Mouse (Mus musculus): ENCODE results near the gene Samd14.
"Not testable (repeated sequence)": the region's sequence is repeated elsewhere in the genome, so short reads cannot be mapped to it uniquely, and the experiment has no call there.

The Samd14 gene

DNA sequence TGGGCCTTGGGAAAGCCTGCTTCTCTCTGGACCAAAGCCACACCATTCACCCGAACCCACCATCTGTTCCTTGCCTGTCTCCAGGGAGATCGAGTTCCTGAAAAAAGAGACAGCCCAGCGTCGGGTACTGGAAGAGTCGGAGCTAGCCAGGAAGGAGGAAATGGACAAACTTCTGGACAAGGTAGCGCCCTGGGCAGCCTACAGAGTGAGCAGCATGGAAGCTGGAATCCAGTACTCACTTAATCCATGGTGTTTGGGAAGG is 4.8 kb upstream of the Samd14 start:
- no peak for DNase-seq (ENCODE audit: low read depth, low spot score)

DNA sequence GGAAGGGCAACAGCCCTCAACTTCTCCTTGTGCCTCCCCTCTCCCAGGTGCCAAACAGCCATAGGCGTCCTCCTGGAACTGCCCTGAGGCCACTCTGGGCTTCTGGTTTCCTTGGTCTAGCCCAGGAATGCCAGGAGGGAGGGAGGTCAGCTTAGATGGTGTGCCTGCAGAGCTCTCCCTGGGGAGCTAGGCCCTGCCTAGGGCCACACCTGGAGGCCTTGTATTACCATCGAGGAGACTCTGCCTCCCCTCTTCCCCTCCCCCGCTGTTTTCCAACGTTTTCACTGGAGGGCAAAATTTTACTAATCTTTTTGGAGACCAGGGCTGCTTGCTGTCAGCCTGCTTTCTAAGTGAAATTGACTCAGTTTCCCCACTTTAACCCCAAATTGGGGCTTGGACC is 3.6 kb upstream of the Samd14 start:
- no peak for DNase-seq (ENCODE audit: low read depth, low spot score)

DNA sequence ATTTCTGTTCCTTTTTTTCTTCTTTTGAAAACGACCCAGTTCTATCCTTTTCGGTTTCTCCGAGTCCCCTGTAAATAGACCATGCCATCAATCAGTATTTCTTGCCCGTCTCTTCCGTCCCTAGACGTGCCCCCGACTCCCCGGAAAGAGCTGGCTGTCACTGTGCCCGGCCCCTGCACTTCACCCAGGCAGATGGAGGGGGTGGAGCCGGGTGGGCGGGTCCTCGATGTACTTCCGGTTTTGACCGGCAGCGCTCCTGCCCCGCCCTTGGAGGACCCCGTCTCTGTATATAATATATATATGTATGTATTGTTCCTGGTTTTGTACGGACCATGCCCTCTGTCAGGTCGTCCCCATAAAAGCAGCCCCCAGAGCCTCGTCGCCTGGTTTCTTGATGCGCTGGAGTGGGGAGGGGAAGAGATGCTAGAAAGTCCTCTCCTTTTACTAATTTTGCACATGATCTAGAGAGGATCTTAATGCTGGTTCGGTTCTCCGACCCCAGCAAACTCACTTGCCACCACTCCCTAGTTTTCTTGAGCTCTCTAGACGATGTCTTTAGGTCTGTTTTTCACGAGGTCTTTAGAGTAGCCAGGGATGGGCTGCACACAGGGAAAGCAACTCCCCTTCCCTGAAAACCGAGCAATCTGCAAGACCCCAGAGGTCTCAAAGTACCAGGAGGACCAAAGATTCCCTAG is 3.0 kb upstream of the Samd14 start:
- no peak for DNase-seq (ENCODE audit: low read depth, low spot score)

DNA sequence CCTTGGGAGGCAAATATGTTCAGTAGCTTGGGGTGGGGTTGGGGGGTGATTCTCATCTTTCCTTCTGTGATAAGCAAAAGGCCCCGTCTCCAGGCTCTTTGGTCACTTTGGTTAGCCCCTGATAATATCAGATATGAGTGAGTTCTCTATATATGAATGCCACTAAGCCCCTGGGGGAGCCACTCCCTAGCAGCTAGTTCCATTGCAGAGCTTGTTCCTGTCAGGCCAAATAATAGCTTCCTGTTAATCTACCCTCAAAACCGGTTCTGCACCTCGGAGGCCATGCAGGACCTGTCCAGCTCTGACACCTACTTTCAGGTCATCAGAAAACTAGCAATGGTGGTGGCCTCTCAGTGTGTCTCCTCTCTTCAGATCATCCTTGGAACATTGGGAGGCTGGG is 2.3 kb upstream of the Samd14 start:
- DNase-seq (ENCODE audit: low read depth, low spot score) = no peak

DNA sequence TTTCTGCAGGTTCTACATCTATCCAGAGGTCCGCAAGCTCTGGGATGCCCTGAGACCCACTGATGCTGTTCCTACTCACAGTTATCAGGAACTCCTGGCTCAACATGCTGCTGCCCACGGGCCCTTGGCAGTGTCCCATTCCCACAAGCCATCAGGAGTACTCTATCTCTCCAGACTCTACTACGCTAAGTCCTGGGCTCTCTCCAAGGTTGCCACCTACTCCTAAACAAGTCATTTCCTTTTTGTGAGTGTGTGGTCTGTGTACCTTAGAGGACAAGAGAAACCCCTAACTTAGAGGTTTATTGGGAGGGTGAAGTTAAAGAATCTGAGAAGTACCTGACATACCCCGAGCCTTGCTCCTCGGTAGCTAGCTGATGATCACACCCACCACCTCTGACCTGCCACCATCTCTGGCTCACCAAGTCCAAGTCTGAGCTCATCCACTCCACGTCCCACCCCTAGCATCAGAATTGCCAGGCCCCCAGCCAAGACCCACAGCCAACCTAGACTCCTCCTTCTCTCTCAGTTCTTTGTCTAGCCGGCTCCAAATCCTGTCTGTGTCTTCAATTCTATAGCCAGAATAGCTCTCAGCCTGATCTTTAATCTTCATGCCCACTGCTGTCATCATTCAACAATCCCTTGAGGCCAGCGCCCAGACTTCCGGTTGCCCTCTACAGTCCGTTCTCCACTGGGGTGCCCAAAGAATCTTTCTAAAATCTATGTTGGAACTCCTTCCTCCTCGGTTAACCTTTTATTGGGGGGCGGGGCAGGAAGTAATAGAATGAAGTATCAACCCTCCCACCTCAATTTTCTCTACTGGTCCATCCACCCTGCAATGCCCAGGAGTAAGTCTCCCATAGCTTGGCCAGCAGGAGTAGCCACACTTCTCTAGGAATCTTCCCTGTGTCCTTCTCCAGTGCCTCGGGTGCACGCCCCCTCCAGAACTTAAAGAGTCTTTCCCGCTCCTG is 734 bp upstream of the Samd14 start:
- peak; percentile 86 for DNase-seq (ENCODE audit: low read depth, low spot score)

DNA sequence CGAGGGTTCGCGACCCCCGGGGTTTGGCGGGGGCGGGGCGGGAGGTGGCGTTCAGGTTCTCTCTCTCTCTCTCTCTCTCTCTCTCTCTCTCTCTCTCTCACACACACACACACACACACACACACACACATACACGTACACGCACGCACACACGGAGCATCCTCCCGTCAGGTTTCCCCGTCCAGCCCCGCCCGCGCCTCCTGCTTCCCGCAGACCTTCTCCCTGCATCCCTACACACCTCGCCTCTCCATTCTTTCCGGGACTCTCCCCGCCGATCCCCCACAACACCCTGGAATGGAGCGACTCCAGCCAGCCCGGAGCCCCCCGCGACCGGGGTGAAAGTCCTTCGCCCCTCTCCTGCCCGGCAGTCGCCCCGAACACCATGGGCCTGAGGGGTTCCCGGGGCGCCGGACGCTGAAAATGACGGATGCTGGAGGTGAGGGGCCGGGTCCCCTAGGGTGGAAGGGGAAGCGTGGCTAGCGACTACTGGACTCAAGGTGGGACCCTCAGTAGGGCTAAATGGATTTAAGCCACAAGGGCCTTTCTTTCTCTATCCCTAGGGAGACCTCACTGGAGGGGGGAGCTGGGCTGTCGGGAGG is 561 bp downstream of the Samd14 start:
- DNase-seq (ENCODE audit: low read depth, low spot score) = no peak

DNA sequence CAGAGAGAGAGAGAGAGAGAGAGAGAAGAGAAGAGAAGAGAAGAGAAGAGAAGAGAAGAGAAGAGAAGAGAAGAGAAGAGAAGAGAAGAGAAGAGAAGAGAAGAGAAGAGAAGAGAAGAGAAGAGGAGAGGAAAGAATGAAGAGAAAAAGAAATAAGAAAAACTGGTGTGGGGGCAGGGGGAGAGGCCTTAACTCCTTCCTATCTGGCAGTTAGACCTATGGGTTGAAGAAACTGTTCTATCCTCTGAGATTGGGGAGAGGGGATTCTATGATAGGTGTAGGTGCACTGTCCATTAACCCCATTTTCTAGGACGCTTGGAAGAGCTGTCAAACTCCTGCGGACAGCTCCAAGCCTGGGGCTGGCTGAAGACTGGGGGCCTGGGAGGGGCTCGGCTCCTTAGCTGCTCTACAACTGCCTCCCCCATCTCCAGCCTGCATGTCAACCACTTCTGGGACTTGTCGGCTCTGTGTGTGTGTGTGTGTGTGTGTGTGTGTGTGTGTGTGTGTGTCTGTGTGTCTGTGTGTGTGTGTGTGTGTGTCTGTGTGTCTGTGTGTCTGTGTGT is 1.2 kb downstream of the Samd14 start:
- DNase-seq (ENCODE audit: low read depth, low spot score) = not testable (repeated sequence)

DNA sequence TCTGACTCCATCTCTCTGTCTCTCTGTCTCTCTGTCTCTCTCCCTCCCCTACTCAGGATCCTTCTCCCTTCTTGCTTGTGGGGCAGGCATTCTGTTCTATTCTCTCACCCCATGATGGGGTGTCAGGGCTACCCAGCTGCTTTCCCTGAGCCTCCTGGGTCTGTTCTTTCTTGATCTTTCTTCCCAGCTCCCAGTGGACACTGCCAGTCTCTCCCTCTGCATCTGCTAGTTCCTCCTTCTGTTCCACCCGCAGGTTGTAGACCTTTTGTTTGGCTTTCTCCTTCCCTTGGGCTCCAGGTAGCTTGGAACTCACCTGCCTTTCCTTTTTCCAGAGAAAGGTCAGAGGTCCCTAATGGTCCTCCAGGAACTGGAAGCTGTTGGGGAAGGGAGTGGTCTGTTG is 1.7 kb downstream of the Samd14 start:
- DNase-seq (ENCODE audit: low read depth, low spot score) = no peak

DNA sequence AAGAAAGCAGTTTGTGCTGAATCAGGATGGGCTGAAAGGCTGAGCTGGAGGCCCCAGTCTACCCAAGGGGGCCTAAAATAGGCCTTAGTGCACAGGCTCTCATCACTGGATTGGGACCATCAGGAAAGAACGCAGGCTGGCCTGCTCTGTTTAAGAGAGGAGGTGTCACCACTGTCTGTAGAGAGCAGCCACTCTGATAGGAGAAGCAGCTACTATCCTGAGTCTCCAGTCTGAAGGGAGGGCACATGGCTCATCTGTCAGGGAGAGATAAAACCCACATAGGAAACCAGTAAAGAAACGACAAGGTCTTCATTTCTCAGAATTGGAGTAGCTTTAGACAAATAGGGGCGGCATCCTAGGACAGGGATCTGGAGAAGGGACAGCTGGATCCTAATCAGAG is 2.4 kb downstream of the Samd14 start:
- DNase-seq (ENCODE audit: low read depth, low spot score) = no peak

DNA sequence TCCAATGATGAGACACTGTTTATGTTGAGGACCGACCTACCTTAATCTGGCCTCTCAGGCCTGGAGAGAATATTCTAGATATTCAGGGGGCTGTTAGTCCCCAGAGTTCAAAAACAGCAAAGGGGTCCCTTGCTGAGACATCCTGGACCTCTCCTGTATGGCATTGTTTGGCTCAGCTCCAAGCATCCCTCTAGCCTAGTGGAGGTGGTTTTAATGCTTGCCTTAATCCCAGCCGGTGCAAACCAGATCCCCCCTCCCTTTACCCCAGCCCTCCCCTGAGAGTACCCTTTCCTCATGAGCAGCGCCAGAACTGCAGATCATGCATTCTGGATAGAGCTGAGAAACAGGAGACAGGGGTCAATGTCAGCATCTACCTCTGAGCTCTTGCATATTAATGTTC is 2.8 kb downstream of the Samd14 start:
- no peak for DNase-seq (ENCODE audit: low read depth, low spot score)

DNA sequence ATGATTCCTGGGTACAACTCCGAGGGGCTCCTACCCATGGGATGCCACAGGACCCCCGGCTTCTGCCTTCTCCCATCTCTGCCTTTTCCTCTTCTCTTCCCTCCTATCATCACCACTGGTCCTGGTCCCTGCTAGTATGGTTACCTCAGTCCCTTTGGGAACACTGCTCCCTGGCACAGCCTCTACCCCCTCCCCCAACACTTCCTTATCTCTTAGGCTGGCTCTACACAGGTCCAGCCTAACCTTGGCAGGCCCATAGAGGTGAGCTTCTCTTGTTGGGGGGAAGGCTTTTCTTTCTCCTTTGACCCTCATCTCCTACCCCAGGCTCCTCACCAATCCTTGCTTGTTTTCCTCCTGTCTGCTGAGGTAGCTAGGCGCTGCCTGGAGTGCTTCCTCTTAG is 5.8 kb downstream of the Samd14 start:
- DNase-seq (ENCODE audit: low read depth, low spot score) = no peak

DNA sequence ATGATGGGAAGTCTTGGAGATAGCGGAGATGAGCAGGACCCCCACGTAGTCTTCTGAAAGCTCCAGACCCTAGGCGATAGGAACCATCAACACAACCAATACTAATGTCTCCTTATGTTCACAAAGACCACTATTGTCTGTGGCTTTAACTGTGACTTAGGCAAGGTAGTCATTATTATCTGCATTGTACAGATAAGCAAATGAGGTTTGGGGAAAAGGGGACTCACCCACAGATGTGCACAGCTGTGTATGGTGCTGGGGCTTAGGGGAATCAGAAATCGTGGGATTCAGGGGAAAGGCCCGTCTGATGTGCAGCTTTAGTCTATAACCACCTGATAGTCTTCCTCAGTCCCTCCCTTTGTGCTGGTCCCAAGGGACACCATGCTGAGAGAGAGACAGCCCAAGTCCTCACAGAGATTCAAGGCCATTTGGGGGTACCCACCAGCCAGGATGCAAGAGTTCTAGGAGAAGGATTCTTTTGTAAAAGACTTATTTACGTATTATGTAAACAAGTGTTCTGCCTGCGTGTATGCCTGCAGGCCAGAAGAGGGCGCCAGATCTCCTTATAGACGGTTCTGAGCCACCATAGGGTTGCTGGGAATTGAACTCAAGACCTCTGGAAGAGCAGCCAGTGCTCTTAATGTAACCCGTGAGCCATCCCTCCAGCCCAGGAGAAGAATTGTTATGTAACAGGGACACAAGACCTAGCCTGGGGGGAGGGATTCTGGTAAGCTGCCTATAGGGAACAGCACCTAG is 12.7 kb downstream of the Samd14 start:
- DNase-seq (ENCODE audit: low read depth, low spot score) = no peak

DNA sequence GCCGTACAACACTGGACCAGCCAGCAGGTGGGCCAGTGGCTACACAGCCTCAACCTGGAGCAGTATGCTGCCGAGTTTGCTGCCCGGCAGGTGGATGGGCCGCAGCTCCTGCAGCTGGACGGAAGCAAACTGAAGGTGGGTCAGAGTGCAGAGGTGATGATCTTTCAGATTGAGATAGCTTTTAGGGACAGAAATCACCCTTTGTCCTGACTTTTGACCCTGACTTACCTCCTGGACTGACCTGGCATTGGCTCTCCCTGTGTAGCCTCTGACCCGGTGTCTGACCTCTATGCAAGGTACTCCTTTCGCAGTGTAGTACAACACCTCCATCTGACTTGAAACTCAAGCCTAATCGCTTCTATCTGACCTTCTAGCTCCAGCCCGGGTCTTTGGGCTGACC is 13.8 kb downstream of the Samd14 start:
- no peak for DNase-seq (ENCODE audit: low read depth, low spot score)

DNA sequence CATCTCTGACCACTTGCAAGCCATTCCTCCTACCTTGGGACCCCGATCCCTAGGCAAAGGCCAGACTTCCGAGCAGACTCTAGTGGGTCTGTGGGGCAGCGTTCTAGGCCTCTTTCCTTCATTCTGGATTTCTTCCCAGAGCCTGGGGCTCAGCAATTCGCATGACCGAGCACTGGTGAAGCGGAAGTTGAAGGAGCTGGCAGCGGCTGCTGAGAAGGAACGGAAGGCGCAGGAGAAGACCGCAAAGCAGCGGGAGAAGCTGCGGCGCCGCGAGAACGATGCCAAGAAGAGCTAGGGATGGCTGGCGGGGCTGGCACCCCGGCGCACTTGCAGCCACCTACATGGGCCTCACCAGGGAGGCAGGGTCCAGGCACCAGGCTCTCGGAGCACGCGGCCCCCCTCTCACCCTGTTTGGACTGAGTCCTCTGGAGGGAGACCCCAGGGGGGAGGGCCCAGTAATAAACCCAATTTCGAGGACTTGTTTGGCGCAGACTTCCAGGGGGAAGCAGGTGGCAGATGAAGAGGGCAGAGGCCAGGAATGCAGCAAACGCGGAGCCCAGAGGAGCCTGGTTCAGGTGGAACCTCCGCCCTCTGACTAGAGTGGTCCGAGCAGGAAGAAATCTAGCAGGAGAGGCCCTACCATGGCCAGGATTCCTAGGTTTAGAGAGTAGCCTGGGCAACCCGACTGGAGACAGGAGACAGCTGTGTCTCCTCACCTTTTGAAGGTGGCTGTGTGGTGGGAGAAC is 14.9 kb downstream of the Samd14 start:
- DNase-seq (ENCODE audit: low read depth, low spot score) = no peak

DNA sequence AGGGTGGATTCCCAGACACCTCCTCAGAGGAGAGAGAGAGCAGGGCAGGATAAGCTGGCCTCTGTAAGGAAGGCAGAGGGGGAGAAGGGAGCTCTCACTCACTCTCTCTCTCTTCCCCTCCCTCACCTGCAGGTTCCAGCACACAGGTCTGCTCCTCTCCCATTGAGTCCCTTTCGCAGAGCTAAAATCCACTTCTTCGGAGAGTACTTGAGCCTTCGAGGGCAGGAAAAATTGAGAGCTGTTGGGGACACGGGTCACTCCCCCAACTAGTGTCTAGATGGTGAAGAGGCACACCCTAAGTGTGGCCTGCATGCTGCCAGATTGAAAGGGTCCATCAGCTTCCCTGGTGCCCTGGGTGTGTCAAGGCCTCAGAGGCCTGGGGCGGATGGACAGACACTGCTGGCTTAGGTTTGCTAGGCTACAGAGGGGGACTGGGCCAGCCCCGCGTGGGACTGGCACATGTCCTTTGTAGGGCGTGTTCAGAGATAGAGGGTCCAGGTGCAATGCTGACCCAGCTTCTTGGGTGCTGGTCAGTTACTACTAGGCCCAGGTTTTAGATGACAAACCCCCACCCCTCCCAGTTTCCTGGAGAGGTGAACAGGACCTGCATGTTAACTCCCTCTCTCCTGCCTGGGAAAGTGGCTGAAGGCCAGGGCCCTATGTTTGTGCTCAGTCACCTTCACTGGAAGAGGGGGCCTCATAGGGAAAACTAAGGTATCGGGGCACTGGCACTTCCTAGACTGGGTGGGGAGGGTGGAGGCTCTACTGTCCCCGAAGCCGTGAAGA is 15.7 kb downstream of the Samd14 start:
- DNase-seq (ENCODE audit: low read depth, low spot score) = no peak

DNA sequence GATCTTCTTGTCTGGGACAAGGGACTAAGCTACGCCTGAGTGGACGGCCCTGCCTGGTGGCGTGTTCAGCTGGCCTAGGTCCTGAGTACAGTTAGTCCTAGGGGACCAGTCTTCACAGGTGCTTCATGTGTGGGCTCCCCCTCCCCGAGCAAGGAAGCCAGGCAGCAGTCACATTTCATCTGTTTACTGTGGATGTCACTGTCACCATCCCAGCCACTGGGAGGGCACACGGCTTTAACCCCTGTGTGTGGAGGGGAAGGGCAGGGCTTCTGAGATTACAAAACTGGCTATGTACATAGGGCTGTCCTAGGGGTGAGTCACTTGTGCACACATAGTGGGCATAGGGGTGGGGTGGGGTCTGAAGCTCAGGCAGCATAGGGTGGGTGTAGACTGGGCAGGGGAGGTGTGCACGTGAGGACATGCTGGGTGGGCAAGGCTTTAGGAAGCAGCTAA is 16.4 kb downstream of the Samd14 start:
- DNase-seq (ENCODE audit: low read depth, low spot score) = no peak

DNA sequence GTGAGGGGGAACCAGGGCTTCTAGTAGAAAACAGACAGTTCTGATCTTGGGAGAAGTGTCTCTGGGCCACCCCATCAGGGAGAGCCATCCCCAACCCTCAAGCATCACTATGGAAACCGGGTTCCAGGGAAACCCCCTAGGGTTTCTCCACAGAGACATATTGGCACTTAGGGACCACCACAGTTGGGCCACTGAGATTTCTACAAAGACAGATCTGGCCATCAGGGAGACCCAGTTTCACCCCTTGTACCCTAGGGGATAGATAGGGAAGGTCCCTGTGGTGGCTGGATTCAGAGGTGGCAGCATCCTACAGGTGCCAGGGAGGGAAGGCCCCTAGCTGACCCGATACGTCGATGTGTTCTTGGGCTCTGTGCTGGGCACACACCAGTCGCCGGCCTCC is 17.2 kb downstream of the Samd14 start:
- DNase-seq (ENCODE audit: low read depth, low spot score) = no peak

DNA sequence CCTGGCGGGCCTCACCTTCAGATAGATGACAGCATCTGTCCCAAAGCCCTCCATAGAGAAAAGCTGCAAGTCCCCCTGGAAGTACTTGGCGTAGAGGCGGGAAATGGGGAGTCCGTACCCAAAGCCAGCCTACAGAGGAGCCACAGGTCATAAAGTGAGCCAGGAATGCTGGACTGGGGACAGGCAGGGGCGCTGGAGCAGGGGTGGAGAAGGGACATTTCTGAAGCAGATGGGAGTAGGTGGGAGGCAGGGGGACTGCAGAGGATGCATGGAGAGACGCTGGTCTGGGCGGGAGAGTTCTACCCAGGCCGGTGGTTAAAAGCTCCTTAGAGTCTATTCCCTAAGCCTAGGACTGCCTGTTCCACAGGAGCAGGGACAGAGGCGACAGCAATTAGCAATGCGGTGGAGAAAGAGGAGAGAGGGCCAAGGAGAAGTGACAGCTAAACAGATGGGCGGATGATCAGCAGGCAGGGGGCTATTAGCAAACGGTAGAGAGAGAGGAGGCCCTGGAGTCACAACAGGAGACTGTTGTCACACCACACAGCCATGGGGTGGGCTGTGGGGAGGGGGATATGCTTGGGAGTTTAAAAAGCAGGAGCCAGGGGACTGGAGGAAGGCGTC is 18.3 kb downstream of the Samd14 start:
- DNase-seq (ENCODE audit: low read depth, low spot score) = no peak

DNA sequence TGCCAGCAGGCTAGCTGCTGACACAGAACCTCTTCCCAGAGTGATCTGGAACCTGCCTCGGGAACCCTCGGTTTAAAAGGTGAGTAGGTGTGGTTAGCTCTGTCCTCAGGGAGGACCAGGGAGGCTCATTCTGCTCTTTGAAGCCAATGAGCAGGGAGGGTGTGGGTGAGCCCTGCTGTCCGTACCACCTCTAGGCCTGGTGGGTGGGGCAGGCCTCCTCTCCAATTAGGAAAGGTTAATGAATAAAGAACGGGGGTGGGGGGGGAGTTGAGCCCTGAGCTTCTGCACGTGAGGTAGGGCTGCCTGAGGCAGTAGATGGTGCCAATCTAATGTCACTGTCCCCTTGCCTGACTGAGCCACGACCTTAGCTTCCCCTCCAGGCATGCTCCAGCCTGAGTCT is 23.3 kb downstream of the Samd14 start:
- no peak for DNase-seq (ENCODE audit: low read depth, low spot score)

DNA sequence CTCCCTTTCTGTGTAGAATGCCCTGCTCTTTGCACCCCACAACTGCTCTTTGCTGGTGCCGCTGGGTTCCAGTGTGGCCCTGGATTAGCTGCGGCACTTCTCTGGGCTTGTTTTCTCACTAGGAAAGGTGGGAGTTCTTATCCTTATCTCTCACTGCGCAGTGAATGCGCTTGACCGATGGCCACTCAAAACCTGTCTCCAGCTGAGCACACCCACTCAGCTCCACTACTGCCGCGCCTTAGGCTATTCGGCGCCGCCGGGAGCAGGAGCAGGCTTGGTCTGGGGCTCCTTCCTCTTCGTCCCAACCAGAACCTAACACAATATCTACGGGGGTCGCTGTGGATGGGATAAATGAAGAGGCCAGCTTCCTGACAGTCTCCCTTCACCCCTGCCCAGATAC is 23.9 kb downstream of the Samd14 start:
- DNase-seq (ENCODE audit: low read depth, low spot score) = no peak
